Mouse (Mus musculus): Measurements from ENCODE around the gene Gucd1. TPM values are rescaled to one million over a fixed set of nuclear protein-coding genes. Genes with fewer than 3 reads are reported as not detected.

The Gucd1 gene
- polyA plus RNA-seq, 1 experiment from 2014 or later: 21.1 TPM

DNA sequence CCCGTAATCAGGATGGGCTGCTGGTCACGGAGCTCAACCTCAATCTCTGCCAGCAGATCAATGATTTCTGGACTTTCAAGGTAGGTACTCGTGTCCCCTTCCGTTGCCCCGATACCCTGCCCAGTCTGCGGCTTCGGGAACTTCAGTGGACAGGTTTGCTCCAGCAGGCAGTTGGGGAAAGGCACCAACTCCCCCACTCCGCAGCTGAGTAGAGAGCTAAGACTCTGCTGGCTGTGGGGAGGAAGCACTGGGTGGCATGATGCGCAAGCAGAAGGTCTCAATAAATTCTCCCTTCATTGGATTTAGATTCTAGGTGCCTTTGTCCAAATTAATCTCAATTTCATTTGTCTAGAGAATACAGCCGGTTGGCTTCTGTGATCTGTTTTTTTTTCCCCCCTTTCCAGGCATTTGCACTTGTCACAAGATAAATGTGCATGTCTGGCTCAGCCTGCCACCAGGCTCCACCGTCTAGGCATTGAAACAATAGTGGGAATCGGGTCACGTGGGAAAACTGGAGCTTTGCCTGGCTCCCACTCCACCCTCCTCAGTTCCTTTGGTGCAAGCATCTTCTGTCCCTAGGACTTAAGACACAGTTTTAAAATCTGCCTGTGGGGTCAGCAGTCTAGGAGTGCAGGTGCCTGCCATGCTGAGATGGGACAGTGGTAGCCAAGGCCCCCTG lies 79.5 kb downstream of the Gucd1 start:
- peak; percentile 75 for ATAC-seq

DNA sequence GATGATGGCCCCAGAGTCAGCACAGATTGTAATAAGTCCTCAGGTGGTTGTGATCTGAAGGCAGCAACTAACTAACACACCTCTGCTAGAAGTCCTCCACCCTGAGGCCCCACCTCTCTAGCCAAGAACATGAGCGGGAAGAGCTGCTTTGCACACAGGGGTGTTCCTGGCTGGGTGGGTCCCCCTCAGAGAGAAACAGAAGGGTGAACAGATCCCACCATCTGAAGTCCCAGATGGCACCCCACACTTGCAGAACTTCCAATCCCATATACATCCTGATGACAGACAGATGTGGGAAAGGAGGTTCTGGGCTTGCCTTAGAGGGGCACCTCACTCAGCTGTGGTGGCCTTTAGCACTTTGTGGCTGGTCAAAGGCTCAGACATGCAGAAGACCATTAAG lies 80.5 kb downstream of the Gucd1 start:
- WGBS: 91% methylated on average over 1 of the region's 1 CpGs
- H3K36me3 ChIP-seq (ENCODE audit: poor library complexity, severe bottlenecking): no peaks in the 10 kb centered on the region
- H3K9me3 ChIP-seq (replicated peaks): no peaks in the 10 kb centered on the region
- no peaks in the 10 kb centered on the region for H3K27me3 ChIP-seq
- no peak overlapping the region for H3K4me2 ChIP-seq
- peaks cover 16% of the 10 kb centered on the region for H3K4me1 ChIP-seq
- H3K27ac ChIP-seq: no peak overlapping the region
- H3K4me3 ChIP-seq: no peak overlapping the region
- H3K9ac ChIP-seq: no peak overlapping the region
- ATAC-seq: 0 out of 2 replicates have a peak, but pooled peaks have one; percentile 5

More for the DNA sequence above, 79.5 kb downstream of the Gucd1 start:
- no peak overlapping the region for H3K4me3 ChIP-seq
- no peaks in the 10 kb centered on the region for H3K36me3 ChIP-seq (ENCODE audit: poor library complexity, severe bottlenecking)
- H3K4me2 ChIP-seq: no peak overlapping the region
- no peaks in the 10 kb centered on the region for H3K27me3 ChIP-seq
- WGBS: 67% methylated on average over 13 of the region's 13 CpGs
- H3K4me1 ChIP-seq: peaks cover 16% of the 10 kb centered on the region
- peak overlapping the region; percentile 65; the same call in 1 of the 2 replicates for H3K27ac ChIP-seq
- H3K9ac ChIP-seq: no peak overlapping the region
- H3K9me3 ChIP-seq (replicated peaks): no peaks in the 10 kb centered on the region

DNA sequence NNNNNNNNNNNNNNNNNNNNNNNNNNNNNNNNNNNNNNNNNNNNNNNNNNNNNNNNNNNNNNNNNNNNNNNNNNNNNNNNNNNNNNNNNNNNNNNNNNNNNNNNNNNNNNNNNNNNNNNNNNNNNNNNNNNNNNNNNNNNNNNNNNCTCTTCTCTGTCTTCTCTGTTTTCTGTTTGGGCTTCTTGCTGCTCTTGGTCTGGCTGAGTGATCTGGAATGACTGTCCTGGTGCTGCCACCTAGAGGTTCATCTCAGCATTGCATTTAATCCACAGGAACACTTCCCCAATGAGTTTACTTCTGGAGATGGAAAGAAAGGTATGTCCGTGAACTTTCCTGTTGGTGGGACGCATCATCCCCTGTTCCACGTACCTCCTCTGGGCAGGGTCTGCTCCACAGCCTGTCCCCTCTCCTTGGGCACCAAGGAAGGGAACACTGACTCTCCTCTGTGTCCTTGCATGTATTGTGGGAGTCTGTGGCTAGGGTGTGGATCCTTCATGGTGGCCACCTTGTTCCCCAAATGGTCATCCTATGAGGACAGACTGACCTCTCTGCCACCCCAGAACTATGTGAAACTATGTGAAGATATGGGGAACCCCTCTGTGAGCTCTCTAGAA lies 81.1 kb downstream of the Gucd1 start:
- no peaks in the 10 kb centered on the region for H3K36me3 ChIP-seq (ENCODE audit: poor library complexity, severe bottlenecking)
- H3K27ac ChIP-seq: no peak overlapping the region
- no peak overlapping the region for H3K4me2 ChIP-seq
- H3K4me3 ChIP-seq: no peak overlapping the region
- H3K9me3 ChIP-seq (replicated peaks): 0 out of 2 replicates have a peak, but pooled peaks cover 2% of the 10 kb centered on the region
- H3K4me1 ChIP-seq: peaks cover 16% of the 10 kb centered on the region
- H3K9ac ChIP-seq: no peak overlapping the region
- no peaks in the 10 kb centered on the region for H3K27me3 ChIP-seq
- WGBS: 24% methylated on average over 3 of the region's 3 CpGs
- peak; percentile 46; the same call in 1 of the 2 replicates for ATAC-seq

DNA sequence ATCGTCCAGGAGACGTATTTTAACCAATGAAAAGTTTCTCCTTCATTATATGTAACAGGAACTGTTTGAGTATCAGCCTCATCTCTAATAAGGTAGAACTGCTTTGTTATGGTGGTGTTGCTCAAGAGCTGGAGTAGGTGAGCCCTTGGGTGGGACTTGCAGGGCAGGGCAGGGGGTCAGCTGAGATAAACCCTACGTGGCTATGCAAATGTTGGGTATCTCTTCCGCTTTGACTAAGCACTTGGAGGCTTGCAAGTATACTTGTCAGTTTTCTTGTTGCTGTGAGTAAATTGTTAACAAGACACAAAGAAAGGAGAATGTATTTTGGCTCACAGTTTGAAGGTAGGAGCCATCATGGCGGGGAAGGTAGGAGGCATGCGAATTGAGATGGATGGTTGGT lies 87.1 kb downstream of the Gucd1 start:
- Histone ChIP-seq H3K4me3 (no peak overlapping the region), H3K36me3 (ENCODE audit: poor library complexity, severe bottlenecking) (no peaks in the 10 kb centered on the region), H3K4me2 (no peak overlapping the region), H3K27me3 (no peaks in the 10 kb centered on the region), H3K4me1 (no peaks in the 10 kb centered on the region), H3K9ac (no peak overlapping the region), H3K9me3 (replicated peaks) (0 out of 2 replicates have a peak, but pooled peaks cover 7% of the 10 kb centered on the region), H3K27ac (no peak overlapping the region)
- 90% methylated on average over 6 of the region's 6 CpGs for WGBS
- ATAC-seq: no peak

DNA sequence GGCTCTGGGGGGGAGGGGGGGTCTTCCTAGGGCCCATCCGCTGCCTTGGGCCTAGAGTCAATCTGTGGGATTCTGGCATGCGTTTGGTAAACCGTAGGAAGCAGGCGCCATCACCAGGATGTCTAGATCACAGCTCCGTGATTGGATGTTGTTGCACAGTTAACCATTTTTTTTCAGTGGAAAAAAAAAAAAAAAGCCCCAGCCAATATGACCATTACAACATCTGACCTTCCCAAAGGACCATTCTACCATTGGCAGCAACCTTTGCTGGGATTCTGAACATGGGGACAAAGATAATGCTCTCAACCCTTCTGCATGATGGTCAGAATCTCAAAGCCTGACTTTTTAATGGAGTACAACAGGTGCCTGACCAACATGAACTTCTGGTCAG lies 87.6 kb downstream of the Gucd1 start:
- no peaks in the 10 kb centered on the region for H3K4me1 ChIP-seq
- 0 out of 2 replicates have a peak, but pooled peaks cover 7% of the 10 kb centered on the region for H3K9me3 ChIP-seq (replicated peaks)
- H3K4me3 ChIP-seq: no peak overlapping the region
- H3K27me3 ChIP-seq: no peaks in the 10 kb centered on the region
- no peak overlapping the region for H3K9ac ChIP-seq
- no peak overlapping the region for H3K27ac ChIP-seq
- 91% methylated on average over 5 of the region's 5 CpGs for WGBS
- ATAC-seq: no peak
- no peak overlapping the region for H3K4me2 ChIP-seq
- no peaks in the 10 kb centered on the region for H3K36me3 ChIP-seq (ENCODE audit: poor library complexity, severe bottlenecking)

DNA sequence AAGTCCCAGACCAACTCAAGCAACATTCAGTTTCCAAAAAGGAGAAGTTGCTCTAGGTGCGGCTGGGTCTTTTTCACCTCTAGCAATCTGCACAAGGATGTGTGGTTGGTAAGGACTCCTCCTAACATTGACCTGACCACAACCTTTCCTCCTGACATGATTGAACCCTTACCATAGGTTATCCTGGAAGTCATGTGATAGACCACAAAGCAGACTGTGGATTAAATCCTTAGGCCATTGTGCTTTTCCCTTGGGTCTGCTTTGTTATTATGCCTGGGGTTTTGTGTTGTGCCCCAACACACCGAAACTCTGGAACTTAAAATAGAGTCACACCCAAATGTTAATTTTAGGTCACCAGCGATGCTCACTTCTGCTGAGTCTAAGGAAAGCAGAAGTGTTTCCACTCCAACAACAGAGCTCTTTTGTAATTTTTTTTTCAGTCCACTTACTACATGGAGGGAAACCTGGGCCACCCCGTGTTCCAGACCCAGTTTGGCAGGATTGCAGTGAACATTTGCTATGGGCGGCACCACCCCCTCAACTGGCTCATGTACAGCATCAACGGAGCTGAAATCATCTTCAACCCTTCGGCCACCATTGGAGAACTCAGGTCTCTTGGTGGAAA lies 88.1 kb downstream of the Gucd1 start:
- WGBS: 88% methylated on average over 7 of the region's 7 CpGs
- no peak for ATAC-seq
- no peaks in the 10 kb centered on the region for H3K27me3 ChIP-seq
- no peaks in the 10 kb centered on the region for H3K36me3 ChIP-seq (ENCODE audit: poor library complexity, severe bottlenecking)
- no peak overlapping the region for H3K27ac ChIP-seq
- no peak overlapping the region for H3K4me2 ChIP-seq
- no peak overlapping the region for H3K9ac ChIP-seq
- H3K4me1 ChIP-seq: no peaks in the 10 kb centered on the region
- no peak overlapping the region for H3K4me3 ChIP-seq
- 0 out of 2 replicates have a peak, but pooled peaks cover 7% of the 10 kb centered on the region for H3K9me3 ChIP-seq (replicated peaks)

DNA sequence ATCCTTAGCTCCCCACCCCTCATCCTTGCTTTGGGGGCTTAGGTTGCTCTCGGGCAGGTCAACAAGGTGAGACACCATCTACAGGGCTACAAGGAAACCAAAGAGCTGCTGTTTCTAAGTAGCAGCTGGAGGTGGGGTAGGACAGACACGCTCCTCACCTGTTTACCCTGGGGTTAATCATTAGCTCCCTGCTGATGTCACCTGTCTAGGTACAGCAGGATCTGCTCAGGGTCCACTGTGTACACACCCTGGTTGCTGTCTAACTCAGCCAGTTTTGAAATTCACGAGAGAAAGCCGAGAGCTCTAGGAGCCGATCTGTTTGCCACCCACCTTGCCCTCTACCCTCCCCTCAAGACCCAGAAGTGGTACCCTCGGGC lies 88.8 kb downstream of the Gucd1 start:
- Histone ChIP-seq H3K9ac (no peak overlapping the region), H3K4me1 (no peaks in the 10 kb centered on the region), H3K27ac (no peak overlapping the region), H3K4me2 (no peak overlapping the region), H3K9me3 (replicated peaks) (0 out of 2 replicates have a peak, but pooled peaks cover 7% of the 10 kb centered on the region), H3K36me3 (ENCODE audit: poor library complexity, severe bottlenecking) (no peaks in the 10 kb centered on the region), H3K4me3 (no peak overlapping the region), H3K27me3 (no peaks in the 10 kb centered on the region)
- no peak for ATAC-seq
- WGBS: 88% methylated on average over 6 of the region's 6 CpGs

DNA sequence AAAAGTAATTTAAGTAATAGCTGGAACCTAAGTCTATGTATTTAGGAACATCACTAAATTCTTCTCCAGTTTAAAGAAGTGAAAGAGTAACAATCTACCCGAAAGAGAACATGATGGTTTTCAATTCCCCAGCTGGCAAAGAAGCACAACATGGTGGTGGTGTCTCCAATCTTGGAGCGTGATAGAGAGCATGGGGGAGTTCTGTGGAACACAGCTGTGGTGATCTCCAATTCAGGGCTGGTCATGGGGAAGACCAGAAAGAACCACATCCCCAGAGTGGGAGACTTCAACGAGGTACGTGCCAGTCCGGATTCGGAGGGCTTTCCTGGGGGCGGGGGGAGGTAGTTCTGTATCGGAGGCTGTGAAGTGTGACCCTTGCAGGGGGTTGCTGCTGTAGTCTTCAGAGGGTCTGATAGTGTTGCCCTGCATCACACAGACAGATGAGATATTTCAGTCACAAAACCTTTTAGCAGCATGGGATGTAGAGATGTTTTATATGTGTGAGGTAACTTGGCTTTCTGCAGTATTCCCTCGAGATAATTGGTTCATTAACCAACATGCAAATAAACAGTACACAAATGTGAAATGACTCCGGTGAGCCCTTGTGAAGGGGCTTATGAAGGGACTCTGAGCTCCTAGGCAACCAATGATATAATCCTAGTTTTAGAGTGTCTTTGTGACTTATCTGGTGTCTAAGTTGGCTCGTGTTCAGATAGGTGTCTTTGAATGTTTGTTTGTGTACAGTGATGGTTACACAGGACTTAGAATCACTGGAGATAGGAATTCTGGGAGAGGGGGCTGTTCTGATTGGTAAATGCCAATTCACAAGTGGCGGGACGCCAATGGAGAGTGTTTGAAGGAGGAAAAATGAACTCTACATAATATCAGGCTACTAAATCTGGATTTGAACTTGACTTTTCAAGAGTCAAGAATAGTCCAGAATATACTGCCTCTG lies 89.4 kb downstream of the Gucd1 start:
- no peak overlapping the region for H3K4me2 ChIP-seq
- no peaks in the 10 kb centered on the region for H3K4me1 ChIP-seq
- no peak overlapping the region for H3K4me3 ChIP-seq
- no peak overlapping the region for H3K9ac ChIP-seq
- 81% methylated on average over 13 of the region's 13 CpGs for WGBS
- ATAC-seq: no peak
- no peak overlapping the region for H3K27ac ChIP-seq
- no peaks in the 10 kb centered on the region for H3K36me3 ChIP-seq (ENCODE audit: poor library complexity, severe bottlenecking)
- no peaks in the 10 kb centered on the region for H3K27me3 ChIP-seq
- H3K9me3 ChIP-seq (replicated peaks): 0 out of 2 replicates have a peak, but pooled peaks cover 7% of the 10 kb centered on the region

DNA sequence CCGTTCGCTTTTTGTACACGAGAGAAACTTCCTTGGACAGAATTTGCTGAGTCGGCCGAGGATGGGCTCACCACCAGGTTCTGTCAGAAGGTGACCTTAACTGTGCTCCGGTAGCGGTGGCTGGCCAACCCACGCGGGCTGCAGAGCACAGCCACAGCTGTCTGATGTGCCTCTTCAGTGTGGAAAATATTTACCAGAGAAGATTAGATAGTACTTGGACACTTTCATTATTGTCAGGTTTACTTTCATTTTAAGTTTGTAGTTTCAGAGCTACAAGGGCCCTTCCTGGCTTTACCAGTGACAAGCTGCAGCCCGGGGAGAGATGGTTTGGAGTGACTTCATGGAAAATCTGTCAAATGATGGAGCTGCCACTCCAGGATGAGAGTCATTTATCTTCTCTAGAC lies 93.3 kb downstream of the Gucd1 start:
- no peaks in the 10 kb centered on the region for H3K36me3 ChIP-seq (ENCODE audit: poor library complexity, severe bottlenecking)
- H3K4me3 ChIP-seq: no peak overlapping the region
- H3K27me3 ChIP-seq: no peaks in the 10 kb centered on the region
- no peak overlapping the region for H3K27ac ChIP-seq
- ATAC-seq: no peak
- WGBS: 92% methylated on average over 10 of the region's 10 CpGs
- H3K4me1 ChIP-seq: no peaks in the 10 kb centered on the region
- no peak overlapping the region for H3K4me2 ChIP-seq
- H3K9me3 ChIP-seq (replicated peaks): no peaks in the 10 kb centered on the region
- no peak overlapping the region for H3K9ac ChIP-seq

DNA sequence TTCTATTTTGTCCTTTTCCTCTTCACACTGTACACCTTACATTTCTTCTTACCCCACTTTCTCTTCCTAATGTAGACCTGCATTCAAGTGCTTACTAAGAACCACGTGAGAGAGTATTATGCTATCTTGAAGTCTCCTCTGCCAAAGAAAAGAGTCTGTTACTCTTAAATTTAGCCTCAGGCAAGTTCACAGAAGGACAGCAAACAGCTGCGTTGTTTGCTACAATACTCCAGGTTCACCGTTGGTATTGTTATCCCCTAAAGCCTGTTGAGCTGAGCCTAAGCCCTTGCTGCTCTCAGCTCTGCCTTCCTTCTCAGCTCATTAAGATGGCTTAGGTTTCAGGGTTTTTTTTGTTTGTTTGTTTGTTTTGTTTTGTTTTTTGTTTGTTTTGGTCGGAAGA lies 99.0 kb downstream of the Gucd1 start:
- no peaks in the 10 kb centered on the region for H3K27me3 ChIP-seq
- no peaks in the 10 kb centered on the region for H3K4me1 ChIP-seq
- WGBS: 62% methylated on average over 4 of the region's 4 CpGs
- H3K9me3 ChIP-seq (replicated peaks): no peaks in the 10 kb centered on the region
- H3K4me3 ChIP-seq: no peak overlapping the region
- no peak overlapping the region for H3K27ac ChIP-seq
- no peak overlapping the region for H3K9ac ChIP-seq
- H3K4me2 ChIP-seq: no peak overlapping the region
- H3K36me3 ChIP-seq (ENCODE audit: poor library complexity, severe bottlenecking): no peaks in the 10 kb centered on the region
- no peak for ATAC-seq

DNA sequence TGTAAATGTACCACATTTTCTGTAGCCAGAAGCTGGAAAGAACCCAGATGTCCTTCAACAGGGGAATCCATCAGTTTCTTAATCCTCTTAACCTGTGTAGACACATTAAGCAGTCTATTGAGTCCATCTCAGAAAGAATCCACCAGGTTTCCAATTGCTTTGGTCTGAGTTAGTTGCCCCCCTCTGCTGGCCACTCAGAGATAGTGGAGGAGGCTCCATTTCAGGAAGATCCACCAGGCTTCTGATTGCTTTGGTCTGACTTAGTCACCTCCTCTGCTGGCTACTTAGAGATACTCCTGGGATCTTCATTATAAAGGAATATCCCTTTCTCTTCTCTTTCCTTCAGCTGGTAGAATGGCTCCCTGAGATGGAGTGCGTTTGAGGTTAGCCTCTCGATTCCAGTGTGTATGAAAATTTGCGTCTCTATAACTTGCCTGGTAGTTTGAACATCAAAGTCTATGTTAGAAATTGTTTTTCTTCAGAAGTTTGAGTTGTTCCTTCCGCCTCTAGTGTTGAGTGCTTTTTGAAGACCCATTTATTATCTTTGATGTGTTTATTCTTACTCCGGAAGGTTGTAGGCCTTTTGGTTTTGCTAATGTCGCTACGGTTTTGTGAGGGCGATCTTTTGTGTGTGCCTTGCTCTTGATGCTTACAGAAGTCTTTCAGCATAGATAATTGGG lies 100.3 kb downstream of the Gucd1 start:
- Histone ChIP-seq H3K9ac (no peak overlapping the region), H3K36me3 (ENCODE audit: poor library complexity, severe bottlenecking) (no peaks in the 10 kb centered on the region), H3K4me3 (no peak overlapping the region), H3K9me3 (replicated peaks) (no peaks in the 10 kb centered on the region), H3K4me2 (no peak overlapping the region), H3K27me3 (no peaks in the 10 kb centered on the region), H3K4me1 (peaks cover 7% of the 10 kb centered on the region), H3K27ac (no peak overlapping the region)
- 94% methylated on average over 8 of the region's 8 CpGs for WGBS
- ATAC-seq: no peak

All from forebrain, embryonic 13.5 days (tissue).